Mouse (Mus musculus) intestine, embryonic 16.5 days (tissue): ENCODE data around the gene Nfatc2. TPM values are rescaled to one million over a fixed set of nuclear protein-coding genes. Genes with fewer than 3 reads are reported as not detected.
A peak's percentile ranks its signal among the peaks of the same experiment; 100 is the strongest.

ENCODE experiments used
- ATAC-seq: fragments of 200-750 bp; cut with Nextera tagmentation; 2 replicates; pipeline ENCODE4 v1.8.0; 2017; ENCODE audit warnings: moderate TSS enrichment, moderate library complexity
- H3K27ac ChIP-seq: fragments of 300-500 bp; sonication (generic); 2 replicates; pipeline ENCODE4 v1.5.1; 2014; ENCODE audit warnings: mild to moderate bottlenecking, low read length
- H3K27me3 ChIP-seq: fragments of 300-500 bp; sonication (generic); replicated peaks from 2 replicates; pipeline ENCODE4 v1.6.1; 2014; ENCODE audit warnings: low read length, control low read depth, mixed read lengths; ENCODE audit not compliant: control insufficient read depth, insufficient read depth
- H3K36me3 ChIP-seq: fragments of 300-500 bp; sonication (generic); 2 replicates; pipeline ENCODE4 v1.6.1; 2014; ENCODE audit warnings: low read length, control low read depth; ENCODE audit not compliant: control insufficient read depth, insufficient read depth
- H3K4me1 ChIP-seq: fragments of 300-500 bp; sonication (generic); 2 replicates; pipeline ENCODE4 v1.6.1; 2014; ENCODE audit warnings: low read length, control low read depth, mixed read lengths; ENCODE audit not compliant: control insufficient read depth, insufficient read depth
- H3K4me2 ChIP-seq: fragments of 300-500 bp; sonication (generic); 2 replicates; pipeline ENCODE4 v1.6.1; 2014; ENCODE audit warnings: low read depth, low read length, control low read depth
- H3K4me3 ChIP-seq: fragments of 300-500 bp; sonication (generic); 2 replicates; pipeline ENCODE4 v1.5.1; 2014; ENCODE audit warnings: mild to moderate bottlenecking, low read length
- H3K9ac ChIP-seq: fragments of 300-500 bp; sonication (generic); 2 replicates; pipeline ENCODE4 v1.6.1; 2014; ENCODE audit warnings: low read depth, low read length
- H3K9me3 ChIP-seq: fragments of 300-500 bp; sonication (generic); 2 replicates; pipeline ENCODE4 v1.6.1; 2016; ENCODE audit warnings: low read length, control low read depth; ENCODE audit not compliant: control insufficient read depth
- WGBS: fragments of 180-500 bp; shearing (Covaris S2); extraction: QIAGEN DNeasy Blood & Tissue Kit; methylation state at CpG from one replicate; pipeline ENCODE4 v1.1.7; 2014; 5-methylcytosine and 5-hydroxymethylcytosine counted together
- polyA plus RNA-seq: library from polyadenylated mRNA; unstranded; fragments of >200 nt; fragmentation: Nextera tagmentation; extraction: Ambion mirVana; gene quantifications from 2 replicates; pipeline ENCODE4 v1.2.1, GENCODE M21; 2015

Nfatc2 gene
- polyA plus RNA-seq, 1 experiment from 2014 or later, result 1.6 TPM

DNA sequence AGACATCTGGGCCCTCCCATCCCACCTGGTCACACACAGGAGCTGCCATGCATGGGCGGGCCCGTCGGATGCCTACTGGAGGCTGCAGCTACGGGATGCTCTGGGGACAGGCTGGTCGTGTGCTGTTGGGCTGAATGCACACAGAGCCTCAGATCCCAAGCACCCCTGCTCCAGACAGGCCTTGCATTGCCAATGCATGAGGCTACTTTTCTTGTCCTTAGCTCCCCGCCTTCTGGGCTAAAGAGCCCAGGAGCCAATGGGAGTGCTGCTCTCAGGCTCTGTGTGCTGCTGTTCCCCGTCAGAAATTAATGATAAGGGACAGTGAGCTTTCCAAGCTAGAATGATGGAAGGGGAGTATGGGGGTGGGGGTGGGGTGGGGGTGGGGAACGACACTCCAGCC is 17.0 kb downstream of the Nfatc2 start:
- Histone ChIP-seq H3K9me3 (no peaks in the 10 kb centered on the region), H3K4me3 (no peak overlapping the region), H3K4me1 (peaks cover 12% of the 10 kb centered on the region), H3K27ac (no peak overlapping the region), H3K27me3 (peaks cover 6% of the 10 kb centered on the region; the same call in 1 of the 2 replicates), H3K36me3 (no peaks in the 10 kb centered on the region), H3K9ac (no peak overlapping the region), H3K4me2 (no peak overlapping the region)
- no peak for ATAC-seq
- WGBS, result 73% methylated on average over 8 of the region's 8 CpGs

DNA sequence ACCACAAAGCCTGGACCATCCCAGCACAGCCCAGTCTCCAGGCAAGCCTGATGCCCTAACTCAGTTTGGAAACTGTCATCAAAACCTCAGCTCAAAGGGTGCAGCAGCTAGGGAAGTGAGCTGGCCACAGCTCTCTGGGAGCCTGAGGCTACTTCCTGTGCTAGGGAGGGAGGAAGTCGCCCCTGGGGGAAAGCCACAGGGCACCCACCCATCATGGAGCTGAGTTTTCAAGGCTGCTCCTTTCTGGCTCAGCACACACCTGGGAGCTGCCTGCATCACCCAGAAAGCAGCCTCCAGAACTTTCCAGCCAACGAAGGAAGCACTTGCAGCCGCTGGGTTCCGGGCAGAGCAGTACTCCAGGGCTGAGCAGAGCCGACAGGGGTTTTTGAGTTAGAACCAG is 18.4 kb downstream of the Nfatc2 start:
- WGBS, result 82% methylated on average over 5 of the region's 5 CpGs
- no peak for ATAC-seq
- no peak overlapping the region for H3K9ac ChIP-seq
- no peak overlapping the region for H3K4me3 ChIP-seq
- H3K27me3 ChIP-seq, result no peaks in the 10 kb centered on the region
- H3K36me3 ChIP-seq, result no peaks in the 10 kb centered on the region
- no peaks in the 10 kb centered on the region for H3K9me3 ChIP-seq
- H3K27ac ChIP-seq, result no peak overlapping the region
- no peak overlapping the region for H3K4me2 ChIP-seq
- H3K4me1 ChIP-seq, result peaks cover 13% of the 10 kb centered on the region

DNA sequence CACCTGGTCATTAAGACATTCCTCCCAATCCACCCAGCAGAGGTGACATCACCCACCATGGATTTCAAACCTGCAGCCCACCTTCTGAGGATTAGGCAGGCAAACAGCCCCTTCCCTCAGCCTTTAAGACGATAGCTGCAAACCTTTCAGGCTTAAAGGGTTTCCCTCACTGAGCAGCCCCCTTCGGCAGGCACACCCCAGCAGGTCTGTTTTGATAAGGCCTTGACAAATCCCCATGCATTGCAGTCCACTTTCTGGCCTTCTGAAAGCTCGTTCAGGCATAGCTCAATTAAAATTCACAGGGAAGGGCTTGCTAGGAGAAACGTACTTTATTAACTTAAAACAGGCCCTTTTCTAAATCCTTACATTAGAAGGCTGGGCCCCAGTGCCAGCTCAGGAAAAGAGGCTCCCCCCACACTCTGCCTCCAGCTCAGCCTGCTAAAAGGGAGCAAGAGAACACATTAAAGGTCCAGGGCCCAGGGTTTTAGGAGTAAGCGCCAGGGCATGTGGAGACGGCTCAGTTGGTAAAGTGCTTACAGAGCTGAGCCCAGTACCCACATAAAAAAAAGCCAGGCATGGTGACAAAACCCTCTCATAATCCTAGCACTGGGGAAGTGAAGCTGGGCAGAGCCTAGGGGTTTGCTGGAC is 20.1 kb downstream of the Nfatc2 start:
- H3K27me3 ChIP-seq, result no peaks in the 10 kb centered on the region
- H3K36me3 ChIP-seq, result no peaks in the 10 kb centered on the region
- H3K4me1 ChIP-seq, result peaks cover 24% of the 10 kb centered on the region
- 57% methylated on average over 6 of the region's 6 CpGs for WGBS
- no peak overlapping the region for H3K27ac ChIP-seq
- H3K4me2 ChIP-seq, result no peak overlapping the region
- H3K4me3 ChIP-seq, result no peak overlapping the region
- H3K9ac ChIP-seq, result no peak overlapping the region
- no peaks in the 10 kb centered on the region for H3K9me3 ChIP-seq
- ATAC-seq, result no peak

DNA sequence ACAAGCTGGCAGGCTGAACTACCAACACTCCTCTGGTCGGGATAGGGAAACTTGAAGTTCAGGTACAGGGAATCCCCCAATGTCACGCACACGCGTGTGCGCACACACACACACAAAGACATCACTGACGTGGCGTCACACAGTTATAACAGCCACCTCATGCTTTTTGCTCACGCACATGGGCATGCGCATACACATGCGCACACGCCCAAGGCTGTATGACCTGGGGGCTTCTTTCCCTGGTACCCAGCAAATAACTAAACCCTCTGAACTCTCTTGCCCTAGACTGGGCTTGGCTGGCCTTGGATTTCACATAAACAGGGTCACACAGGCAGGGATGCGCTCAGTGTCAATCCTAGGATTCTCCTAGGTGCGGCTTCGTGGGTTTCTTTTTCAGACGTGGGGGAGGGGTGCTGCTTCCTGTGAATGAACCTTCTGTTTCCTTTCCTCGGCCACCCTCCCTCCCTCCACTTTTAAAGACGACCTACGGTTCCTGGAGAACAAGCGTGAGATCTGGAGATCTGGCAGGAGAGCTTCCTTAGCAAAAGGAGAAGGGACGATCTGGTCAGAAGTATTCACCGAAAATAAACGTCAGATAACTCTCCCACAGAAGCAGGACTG is 21.1 kb downstream of the Nfatc2 start:
- WGBS, result 55% methylated on average over 22 of the region's 22 CpGs
- Histone ChIP-seq H3K27me3 (no peaks in the 10 kb centered on the region), H3K27ac (no peak overlapping the region), H3K9ac (no peak overlapping the region), H3K4me1 (peaks cover 27% of the 10 kb centered on the region), H3K4me3 (no peak overlapping the region), H3K36me3 (no peaks in the 10 kb centered on the region), H3K9me3 (no peaks in the 10 kb centered on the region), H3K4me2 (no peak overlapping the region)
- ATAC-seq, result no peak

DNA sequence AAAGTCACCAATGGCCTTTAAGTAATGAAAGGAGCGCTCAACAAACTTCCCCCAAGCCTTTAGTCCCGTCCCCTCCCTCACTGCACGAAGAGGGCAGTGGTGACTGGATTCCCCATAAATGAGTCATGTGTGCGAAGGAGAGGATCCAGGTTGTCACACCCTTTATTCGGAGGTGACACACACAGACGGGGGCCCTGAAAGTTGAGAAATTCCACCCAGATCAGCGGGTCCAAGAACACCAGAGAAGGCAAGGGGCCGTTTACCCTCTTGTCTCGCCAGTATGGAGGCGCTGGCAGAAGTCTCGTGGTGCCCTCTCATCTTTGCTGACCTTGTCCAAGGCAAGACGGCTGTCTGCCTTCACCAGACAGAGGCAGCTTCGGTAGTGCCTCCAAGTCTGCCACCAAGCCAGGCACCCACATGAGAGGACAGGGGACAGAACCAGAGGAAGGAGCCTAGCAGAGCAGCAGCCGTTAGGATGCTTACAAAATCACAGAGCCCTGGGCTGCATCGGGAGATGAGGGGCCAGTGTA is 21.8 kb downstream of the Nfatc2 start:
- Histone ChIP-seq H3K4me1 (peaks cover 34% of the 10 kb centered on the region), H3K9ac (no peak overlapping the region), H3K9me3 (no peaks in the 10 kb centered on the region), H3K4me2 (no peak overlapping the region), H3K27me3 (no peaks in the 10 kb centered on the region), H3K27ac (no peak overlapping the region), H3K36me3 (no peaks in the 10 kb centered on the region), H3K4me3 (no peak overlapping the region)
- no peak for ATAC-seq
- 69% methylated on average over 15 of the region's 15 CpGs for WGBS

DNA sequence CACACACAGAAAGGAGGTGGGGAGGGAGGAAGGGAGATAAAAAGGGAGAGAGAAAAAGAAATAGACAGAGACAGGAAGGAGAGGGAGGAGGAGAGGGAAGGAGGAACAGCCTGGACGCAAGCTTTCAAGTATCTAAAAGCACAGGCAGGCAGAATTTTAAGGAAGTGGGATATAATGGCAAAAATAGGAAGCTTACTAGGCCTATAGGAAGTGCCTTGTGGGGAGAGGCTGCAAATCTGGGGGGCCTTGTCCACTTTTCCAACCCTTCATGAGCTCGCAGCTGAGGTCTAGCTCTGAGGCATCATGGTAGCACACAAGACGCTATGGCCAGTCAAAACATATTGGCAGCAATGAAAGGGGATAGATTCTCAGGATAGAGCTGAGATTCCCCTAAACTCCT is 22.3 kb downstream of the Nfatc2 start:
- Histone ChIP-seq H3K36me3 (no peaks in the 10 kb centered on the region), H3K4me3 (no peak overlapping the region), H3K9me3 (no peaks in the 10 kb centered on the region), H3K9ac (no peak overlapping the region), H3K27ac (no peak overlapping the region), H3K4me1 (peaks cover 36% of the 10 kb centered on the region), H3K27me3 (no peaks in the 10 kb centered on the region), H3K4me2 (no peak overlapping the region)
- no peak for ATAC-seq
- WGBS, result 84% methylated on average over 3 of the region's 3 CpGs

DNA sequence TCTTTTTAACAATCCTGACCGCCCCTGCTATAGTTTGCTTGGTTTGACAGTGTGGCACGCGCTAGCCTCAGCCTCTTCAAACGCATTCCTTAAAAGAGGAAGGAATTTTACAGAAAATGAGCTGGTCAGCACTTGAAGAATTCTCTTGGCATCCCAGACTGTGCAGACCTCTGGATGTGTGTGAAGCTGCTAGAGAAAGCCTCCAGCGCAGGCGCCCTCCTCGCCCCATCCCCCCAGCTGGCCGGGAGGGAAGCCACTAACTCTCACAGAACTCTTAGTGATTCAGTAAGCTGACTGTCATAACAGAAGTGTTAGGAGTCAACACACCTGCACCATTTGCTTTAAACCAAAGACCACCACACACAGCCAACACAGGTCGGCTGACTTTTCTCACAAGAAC is 23.3 kb downstream of the Nfatc2 start:
- no peaks in the 10 kb centered on the region for H3K27me3 ChIP-seq
- H3K36me3 ChIP-seq, result no peaks in the 10 kb centered on the region
- 53% methylated on average over 9 of the region's 9 CpGs for WGBS
- ATAC-seq, result no peak
- H3K4me3 ChIP-seq, result no peak overlapping the region
- H3K27ac ChIP-seq, result 0 out of 2 replicates have a peak overlapping the region, but pooled peaks have one; percentile 42
- H3K9ac ChIP-seq, result no peak overlapping the region
- H3K9me3 ChIP-seq, result no peaks in the 10 kb centered on the region
- no peak overlapping the region for H3K4me2 ChIP-seq
- H3K4me1 ChIP-seq, result peaks cover 36% of the 10 kb centered on the region

DNA sequence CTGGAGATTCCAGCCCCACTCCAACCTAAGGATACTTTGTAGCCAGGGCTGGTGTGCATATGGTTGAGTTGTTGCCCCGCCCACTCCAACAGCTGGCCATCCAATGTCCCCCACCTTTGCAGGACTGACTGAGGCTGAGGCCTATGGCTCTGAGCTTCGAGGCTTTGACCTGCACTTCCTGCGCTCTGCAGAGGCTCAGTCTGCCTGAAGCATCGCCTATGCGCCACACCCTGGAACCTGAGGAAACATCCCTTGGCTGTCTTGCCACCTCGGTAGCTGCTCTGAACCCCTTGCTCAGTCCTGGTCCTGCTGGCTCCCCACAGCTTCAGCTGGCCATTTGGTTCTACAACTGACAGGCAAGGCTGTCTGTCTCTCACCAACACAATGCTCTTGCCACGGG is 24.1 kb downstream of the Nfatc2 start:
- peaks cover 36% of the 10 kb centered on the region for H3K4me1 ChIP-seq

DNA sequence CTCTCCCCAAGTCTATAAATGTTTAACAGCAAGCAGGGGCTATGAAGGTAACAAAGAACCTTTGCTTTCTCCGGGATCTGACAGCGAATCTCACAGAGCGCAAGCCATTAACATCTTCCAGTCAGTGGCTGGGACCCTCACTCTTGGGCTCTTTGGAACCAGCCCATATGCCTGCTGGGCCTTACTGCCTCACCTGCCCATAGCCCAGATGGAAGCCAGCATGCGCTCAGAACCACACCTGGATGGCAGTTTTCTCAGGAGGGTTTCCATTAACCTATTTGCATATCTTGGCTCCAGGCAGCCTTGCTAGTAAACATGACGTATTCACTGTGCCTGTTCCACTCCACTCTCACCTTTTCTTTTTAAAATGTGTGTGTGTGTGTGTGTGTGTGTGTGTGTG is 25.6 kb downstream of the Nfatc2 start:
- 0 out of 2 replicates have a peak overlapping the region, but pooled peaks have one; percentile 32 for H3K9ac ChIP-seq
- H3K4me1 ChIP-seq, result peaks cover 33% of the 10 kb centered on the region
- no peaks in the 10 kb centered on the region for H3K36me3 ChIP-seq
- peak overlapping the region; percentile 30; the same call in 1 of the 2 replicates for H3K27ac ChIP-seq
- ATAC-seq, result no peak
- no peaks in the 10 kb centered on the region for H3K9me3 ChIP-seq
- no peak overlapping the region for H3K4me2 ChIP-seq
- no peaks in the 10 kb centered on the region for H3K27me3 ChIP-seq
- 60% methylated on average over 5 of the region's 5 CpGs for WGBS
- H3K4me3 ChIP-seq, result no peak overlapping the region

More for the DNA sequence above, 24.1 kb downstream of the Nfatc2 start:
- H3K9me3 ChIP-seq, result no peaks in the 10 kb centered on the region
- no peaks in the 10 kb centered on the region for H3K27me3 ChIP-seq
- 62% methylated on average over 7 of the region's 7 CpGs for WGBS
- no peak overlapping the region for H3K4me3 ChIP-seq
- H3K4me2 ChIP-seq, result no peak overlapping the region
- no peak overlapping the region for H3K27ac ChIP-seq
- ATAC-seq, result no peak
- H3K9ac ChIP-seq, result no peak overlapping the region
- H3K36me3 ChIP-seq, result no peaks in the 10 kb centered on the region
